ENCODE assay signal across 8 mouse cellular contexts in genomic region chr5:64505227-64505834, GRCm38 (mm10).
DNase-seq lines count a peak whose midpoint lies in the region; ATAC-seq and TF ChIP-seq lines count a peak whose summit lies in the region.

No protein-coding gene starts in this region.

- peak; percentile 87 for ATAC-seq in heart, postnatal 0 days (ENCODE audit: insufficient read depth, low read depth)
- ATAC-seq in megakaryocyte progenitor cell, adult 5-6 weeks (replicated peaks; ENCODE audit: poor library complexity), result peak; percentile 80

- TF ChIP-seq EP300 in heart, postnatal 0 days (IDR thresholded peaks at IDR 0.05; ENCODE audit: low read depth), result no peak

- peak; percentile 38 for TF ChIP-seq POLR2A in embryonic fibroblast, embryonic 13.5 days (IDR thresholded peaks at IDR 0.05; ENCODE audit: low read depth, low read length)

- H3K4me1 ChIP-seq in embryonic fibroblast, embryonic 13.5 days (ENCODE audit: control insufficient read depth, insufficient read depth, low read length), result peaks cover 14% of the 10 kb centered on the region
- peaks cover 4% of the 10 kb centered on the region; the same call in 1 of the 2 replicates for H3K4me1 ChIP-seq in heart, postnatal 0 days (ENCODE audit: control insufficient read depth, insufficient read depth)

- H3K4me2 ChIP-seq in heart, postnatal 0 days (ENCODE audit: low read depth, low read length), result peak overlapping the region; percentile 72

- H3K4me3 ChIP-seq in embryonic fibroblast, embryonic 13.5 days (ENCODE audit: insufficient read depth, low read length), result no peak overlapping the region
- peak overlapping the region; percentile 46 for H3K4me3 ChIP-seq in heart, postnatal 0 days (ENCODE audit: low read depth, low read length)

- H3K9ac ChIP-seq in heart, postnatal 0 days (replicated peaks; ENCODE audit: low read depth, low read length), result peak overlapping the region; percentile 54

- under 1% methylated on average over 17 of the region's 17 CpGs for WGBS in heart, postnatal 0 days

- peak overlapping the region; percentile 96 for H3K27ac ChIP-seq in embryonic fibroblast, embryonic 13.5 days (ENCODE audit: insufficient read depth, low read length)
- peak overlapping the region; percentile 82 for H3K27ac ChIP-seq in heart, postnatal 0 days (ENCODE audit: low read depth)

- H3K36me3 ChIP-seq in heart, postnatal 0 days (replicated peaks; ENCODE audit: control insufficient read depth, insufficient read depth, low read length), result no peaks in the 10 kb centered on the region

- peak; percentile 81 for DNase-seq in CD4-positive helper T cell, adult 2 months (ENCODE audit: low read depth, low spot score)
- DNase-seq in ZHBTc4 (ENCODE audit: low read depth, low spot score), result peak; percentile 48
- peak; percentile 77 for DNase-seq in heart, postnatal 0 days (ENCODE audit: low spot score)
- DNase-seq in kidney, postnatal 25 days, result peak; percentile 77 to 93
- peak; percentile 69 to 79 for DNase-seq in spleen, postnatal 14 days (ENCODE audit: low spot score in 2 of 2)
- no peak for DNase-seq in frontal cortex, postnatal 14 days (ENCODE audit: low spot score in 2 of 2)

- no peaks in the 10 kb centered on the region for H3K27me3 ChIP-seq in heart, postnatal 0 days (ENCODE audit: control insufficient read depth, insufficient read depth, low read length)

- no peaks in the 10 kb centered on the region for H3K9me3 ChIP-seq in heart, postnatal 0 days (replicated peaks; ENCODE audit: control insufficient read depth, low read length)

- no peak for TF ChIP-seq CTCF in embryonic fibroblast, embryonic 13.5 days (IDR thresholded peaks at IDR 0.05; ENCODE audit: borderline replicate concordance, insufficient read depth, low read length)
- TF ChIP-seq CTCF in heart, postnatal 0 days (IDR thresholded peaks at IDR 0.05; ENCODE audit: low read depth), result no peak

Comparison
In these comparisons a context has a peak if more than half of its experiments do, and no peak if none do; other contexts are left out.
1. DNase-seq: peak in CD4-positive helper T cell, adult 2 months (single experiment), ZHBTc4 (single experiment), heart, postnatal 0 days (single experiment), kidney, postnatal 25 days (2 of 2) and spleen, postnatal 14 days (2 of 2); none in frontal cortex, postnatal 14 days (0 of 2).